Mouse (Mus musculus) liver, embryonic 18 days (tissue): ENCODE data around the gene Wwtr1. TPM values are rescaled to one million over a fixed set of nuclear protein-coding genes. Genes with fewer than 3 reads are reported as not detected.

Experiments used
- polyA plus RNA-seq: library from polyadenylated mRNA; depleted of rRNA; stranded (reverse); fragments of >200 nt; gene quantifications from 2 replicates; pipeline ENCODE4 v1.2.3, GENCODE M21; 2012; rRNA removed

Wwtr1 gene
- 3.4 and 3.6 TPM in 2 replicates for polyA plus RNA-seq

DNA sequence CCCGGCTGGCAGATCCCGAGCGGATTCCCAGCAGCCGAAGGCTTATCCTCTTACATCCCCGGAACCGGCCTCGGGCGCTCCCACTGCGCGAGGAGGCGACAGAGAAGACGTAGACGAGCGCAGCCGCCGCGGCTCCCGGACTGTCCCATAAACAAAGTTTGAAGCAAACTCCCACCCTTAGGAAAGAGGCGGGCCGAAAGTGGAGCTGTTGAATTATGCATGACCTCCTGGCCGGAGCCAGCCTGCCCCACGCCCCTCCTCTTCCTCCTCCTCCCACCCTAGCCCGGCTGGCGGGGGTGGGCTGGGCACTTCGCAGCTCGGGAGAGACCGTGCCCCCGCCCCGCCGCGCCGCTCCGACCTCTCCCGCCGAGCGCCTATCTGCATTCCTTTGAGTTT lies at the start of gene Wwtr1:
Gene Wwtr1 (minus strand): TSS at position 251 of the 396 bp plus-strand sequence.

DNA sequence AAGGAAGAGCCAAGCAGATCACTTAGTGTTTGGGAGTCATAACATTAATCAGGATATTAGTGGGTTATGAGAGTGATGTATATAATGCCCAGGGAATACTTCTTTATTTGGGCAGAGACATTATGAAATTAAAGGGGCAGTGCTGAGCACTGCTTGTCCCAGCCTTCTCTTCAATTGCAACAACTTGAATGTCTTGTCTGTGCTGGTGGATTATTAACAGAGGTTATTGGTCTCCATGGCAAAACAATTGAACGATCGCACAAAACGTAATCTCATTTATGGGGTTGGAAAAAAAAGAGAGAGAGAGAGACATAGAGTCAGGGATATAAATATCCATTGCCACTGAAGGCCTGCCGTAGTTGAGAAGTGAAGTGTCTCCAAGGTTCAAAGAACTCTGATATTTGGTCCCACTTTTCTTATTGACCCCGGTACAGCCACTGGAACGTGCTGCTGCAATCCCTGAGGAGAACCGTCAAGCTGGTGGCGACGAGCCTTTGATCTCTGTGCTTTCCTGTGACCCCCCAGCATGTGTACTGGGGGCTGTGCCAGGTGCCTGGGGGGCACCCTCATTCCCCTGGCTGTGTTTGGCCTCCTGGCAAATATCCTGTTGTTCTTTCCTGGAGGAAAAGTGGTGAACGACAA lies 150.5 kb downstream of the Wwtr1 start, which contains the start of gene Tm4sf4:
Gene Tm4sf4 (plus strand): TSS at position 226 of the 642 bp plus-strand sequence.

Other genes with a start within 250 kb of the Wwtr1 start
- 84.0 and 105 TPM in 2 replicates for gene Tm4sf4, start 150.6 kb downstream of the Wwtr1 start, polyA plus RNA-seq
- 18.2 and 20.0 TPM in 2 replicates for gene Commd2, start 75.8 kb upstream of the Wwtr1 start, polyA plus RNA-seq
- gene Ankub1, start 116.9 kb upstream of the Wwtr1 start, polyA plus RNA-seq: 0.05 and 0.06 TPM in 2 replicates
- gene Rnf13, start 160.2 kb upstream of the Wwtr1 start, polyA plus RNA-seq: 27.7 and 31.7 TPM in 2 replicates